Mouse (Mus musculus): ENCODE measurements around the gene Dbn1. TPM values are rescaled to one million over a fixed set of nuclear protein-coding genes. Genes with fewer than 3 reads are reported as not detected.

Gene Dbn1
- total RNA-seq (2023), result 0.22 to 0.52 TPM (median 0.36 TPM) in 4 replicates

DNA sequence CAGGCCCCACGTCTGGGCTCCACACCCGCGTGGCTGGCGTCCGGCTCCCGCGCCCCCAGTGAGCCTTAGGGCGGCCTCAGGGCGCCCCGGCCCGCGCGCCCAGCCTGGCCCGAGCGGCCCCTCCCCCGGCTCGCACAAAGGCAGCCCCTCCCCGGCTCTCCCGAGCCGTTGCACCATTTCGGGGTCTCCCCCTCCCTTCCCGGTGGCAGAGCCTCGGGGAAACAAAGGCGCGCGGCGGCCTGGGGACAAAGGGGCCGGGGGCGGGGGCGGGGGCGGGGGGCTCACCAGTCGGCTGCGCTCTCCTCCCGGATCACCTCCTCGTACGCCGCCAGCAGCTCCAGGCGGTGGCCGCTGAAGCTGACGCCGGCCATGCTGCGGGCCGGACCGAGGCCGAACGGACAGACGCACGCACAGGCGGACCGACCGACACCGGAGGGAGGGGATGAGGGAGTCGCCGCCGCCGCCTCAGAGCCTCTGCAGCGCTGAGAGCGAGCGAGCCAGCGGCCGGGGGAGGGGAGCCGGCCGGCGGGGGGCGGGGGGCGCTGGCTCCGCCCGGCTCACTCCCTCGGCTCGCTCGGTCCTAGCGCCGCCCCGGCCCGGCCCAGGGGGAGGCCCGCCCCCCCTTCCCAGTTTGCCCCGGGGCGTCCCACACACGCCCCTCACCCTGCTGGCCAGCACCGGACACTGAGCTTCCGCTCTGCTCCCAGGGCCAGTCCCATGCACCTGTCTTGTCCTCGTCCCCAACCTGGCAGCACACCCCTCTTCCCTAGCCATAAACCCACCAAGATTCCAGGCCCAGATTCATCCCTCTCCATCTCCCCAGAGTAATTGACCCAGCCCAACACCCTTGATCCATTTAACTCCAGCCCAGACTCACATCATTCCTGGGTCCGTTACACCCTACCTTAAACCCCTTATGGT, at the start of gene Dbn1:
Gene Dbn1, minus strand, starts transcription at position 534 of the 921 bp plus-strand sequence.

GRCm38 (mm10) chr13:55536194-55537175, 48.6 kb upstream of the Dbn1 start, which contains the start of gene Ddx41:
TSS of gene Ddx41 (minus strand) at chr13:55536658.

DNA sequence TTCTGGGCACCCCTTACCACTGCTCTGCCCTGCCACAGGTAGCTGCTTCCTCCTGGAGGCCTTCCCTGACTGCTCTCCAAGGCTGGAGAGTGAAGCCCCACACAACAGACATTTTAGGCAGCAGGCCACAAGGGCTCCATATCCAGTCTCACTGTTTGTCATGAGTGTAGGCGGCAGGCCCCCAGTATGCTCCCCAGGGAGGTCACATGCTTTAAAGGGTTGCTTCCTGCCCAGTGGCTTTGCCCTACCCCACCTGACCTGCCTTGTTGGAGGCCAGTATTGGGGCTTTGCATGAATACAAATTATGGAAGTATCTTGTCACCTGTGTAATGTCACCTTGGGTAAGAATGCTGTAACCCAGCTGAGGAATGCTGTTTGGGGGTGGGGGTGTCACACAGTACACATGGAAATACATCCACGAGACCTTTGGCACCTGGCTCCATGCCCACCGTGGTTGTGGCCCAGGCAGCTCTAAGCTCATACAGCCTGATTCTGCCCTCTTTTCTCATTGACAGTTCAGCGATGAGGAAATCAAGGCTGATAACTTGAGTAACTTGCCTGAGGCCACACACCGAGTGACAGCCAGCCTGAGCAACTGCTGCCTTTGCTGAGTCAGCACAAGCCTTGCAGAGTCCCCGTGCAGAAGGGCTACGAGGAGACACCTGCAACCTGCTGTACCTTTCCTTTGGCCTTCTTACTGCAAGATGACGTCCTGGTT, 41.4 kb upstream of the Dbn1 start, which contains the start of gene Dok3:
Gene Dok3, minus strand, starts transcription at position 99 of the 718 bp plus-strand sequence.

GRCm38 (mm10) chr13:55513111-55513748, 25.3 kb upstream of the Dbn1 start, which contains the start of gene Pdlim7:
TSS of gene Pdlim7 (minus strand) at chr13:55513676.

GRCm38 (mm10) chr13:55464027-55464884, 23.7 kb downstream of the Dbn1 start, which contains the start of gene Prr7:
TSS of gene Prr7 (plus strand) at chr13:55464267.

DNA sequence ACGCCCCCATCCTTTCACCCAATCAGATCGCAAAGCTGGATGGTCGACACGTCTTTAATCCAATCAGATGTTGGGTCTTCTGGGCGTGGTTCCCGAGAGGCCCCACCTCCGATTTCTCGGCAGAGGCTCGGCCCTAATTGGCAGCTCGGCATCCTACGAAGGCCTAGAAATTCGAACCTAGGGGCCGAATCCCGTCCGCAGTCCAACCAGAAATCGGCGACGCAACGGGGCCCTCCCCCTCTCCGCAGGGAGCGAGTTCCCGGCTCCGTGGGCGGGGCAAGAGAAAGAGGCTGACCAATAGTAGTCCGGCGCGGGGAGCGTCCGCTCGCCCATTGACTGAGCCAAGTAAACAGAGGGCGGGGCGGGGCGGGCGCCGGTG, 43.0 kb downstream of the Dbn1 start, which contains the start of gene Grk6:
Gene Grk6, plus strand, starts transcription at position 136 of the 379 bp plus-strand sequence.

DNA sequence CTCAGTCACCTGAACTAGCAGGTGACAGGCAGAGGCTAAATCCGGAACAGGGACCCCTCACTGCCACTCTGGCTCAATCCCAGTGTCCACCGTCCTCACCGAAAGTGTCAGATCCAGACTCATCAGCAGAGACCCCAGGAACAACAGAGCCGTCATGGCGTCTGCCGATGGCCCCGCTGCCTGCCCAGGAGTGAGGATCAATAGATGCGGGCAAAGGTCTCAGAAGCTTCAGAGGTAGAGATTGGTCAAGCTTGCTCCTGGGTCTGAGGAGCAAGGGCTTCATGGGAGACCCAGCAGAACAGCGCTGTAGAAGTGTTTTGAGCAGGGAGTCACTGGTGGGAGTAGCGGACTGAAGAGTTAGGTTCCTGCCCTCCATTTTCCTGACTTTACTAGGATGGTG, 61.3 kb downstream of the Dbn1 start, which contains the start of gene F12:
Gene F12, minus strand, starts transcription at position 181 of the 400 bp plus-strand sequence.

Other genes with a start within 250 kb of the Dbn1 start
- 127 to 141 TPM (median 134 TPM) in 4 replicates for gene Prelid1, start 167.6 kb downstream of the Dbn1 start, total RNA-seq (2023)
- 52.1 to 59.6 TPM (median 56.7 TPM) in 4 replicates for gene Rab24, start 166.2 kb downstream of the Dbn1 start, total RNA-seq (2023)
- 0.40 to 1.3 TPM (median 0.82 TPM) in 4 replicates for gene Mxd3, start 158.3 kb downstream of the Dbn1 start, total RNA-seq (2023)
- 110 to 117 TPM (median 115 TPM) in 4 replicates for gene Lman2, start 125.3 kb downstream of the Dbn1 start, total RNA-seq (2023)
- 70.0 to 75.1 TPM (median 71.6 TPM) in 4 replicates for gene Rgs14, start 118.4 kb downstream of the Dbn1 start, total RNA-seq (2023)
- 0.34 to 0.57 TPM in 2 of 4 replicates, not detected in the others for gene Slc34a1, start 89.9 kb downstream of the Dbn1 start, total RNA-seq (2023)
- gene Pfn3, start 72.9 kb downstream of the Dbn1 start, total RNA-seq (2023), result not detected in 4 replicates
- 1.7 to 3.4 TPM (median 2.1 TPM) in 4 replicates for gene F12, start 61.3 kb downstream of the Dbn1 start, total RNA-seq (2023)
- gene Grk6, start 43.0 kb downstream of the Dbn1 start, total RNA-seq (2023), result 450 to 472 TPM (median 456 TPM) in 4 replicates
- 35.7 to 43.7 TPM (median 39.2 TPM) in 4 replicates for gene Prr7, start 23.8 kb downstream of the Dbn1 start, total RNA-seq (2023)
- gene Pdlim7, start 25.6 kb upstream of the Dbn1 start, total RNA-seq (2023), result 27.3 to 33.8 TPM (median 28.3 TPM) in 4 replicates
- 301 to 339 TPM (median 308 TPM) in 4 replicates for gene Dok3, start 41.2 kb upstream of the Dbn1 start, total RNA-seq (2023)
- gene Ddx41, start 48.5 kb upstream of the Dbn1 start, total RNA-seq (2023), result 135 to 141 TPM (median 138 TPM) in 4 replicates
- gene Fam193b, start 83.0 kb upstream of the Dbn1 start, total RNA-seq (2023), result 147 to 156 TPM (median 152 TPM) in 4 replicates
- 84.0 to 89.7 TPM (median 88.8 TPM) in 4 replicates for gene Tmed9, start 85.6 kb upstream of the Dbn1 start, total RNA-seq (2023)
- 19.4 to 21.3 TPM (median 21.0 TPM) in 4 replicates for gene B4galt7, start 111.8 kb upstream of the Dbn1 start, total RNA-seq (2023)
- gene Caml, start 134.9 kb upstream of the Dbn1 start, total RNA-seq (2023), result 18.0 to 23.1 TPM (median 19.1 TPM) in 4 replicates
- gene Ddx46, start 146.9 kb upstream of the Dbn1 start, total RNA-seq (2023), result 96.1 to 100.0 TPM (median 99.8 TPM) in 4 replicates
- 22.3 to 24.8 TPM (median 23.3 TPM) in 4 replicates for gene B230219D22Rik, start 205.0 kb upstream of the Dbn1 start, total RNA-seq (2023)
- 13.2 to 15.0 TPM (median 13.9 TPM) in 4 replicates for gene Txndc15, start 226.5 kb upstream of the Dbn1 start, total RNA-seq (2023)
- gene Pcbd2, start 239.3 kb upstream of the Dbn1 start, total RNA-seq (2023), result 26.1 to 31.5 TPM (median 29.2 TPM) in 4 replicates

All from B cell, adult 62 days (primary cell).